Mouse (Mus musculus) adrenal gland, adult (tissue): ENCODE measurements around the gene Dcdc2b.
A peak's percentile ranks its signal among the peaks of the same experiment; 100 is the strongest.

Experiments used
- DNase-seq, 2 experiments: peaks; one replicate each; pipeline ENCODE4 v3.0.0; 2022 to 2023; ENCODE audit warnings: low spot score in 1 of 2; ENCODE audit not compliant: inconsistent age in 2 of 2

Gene Dcdc2b

GRCm38 (mm10) chr4:129622120-129622802 is 8.2 kb upstream of the Dcdc2b start:
- DNase-seq, result no peak

DNA sequence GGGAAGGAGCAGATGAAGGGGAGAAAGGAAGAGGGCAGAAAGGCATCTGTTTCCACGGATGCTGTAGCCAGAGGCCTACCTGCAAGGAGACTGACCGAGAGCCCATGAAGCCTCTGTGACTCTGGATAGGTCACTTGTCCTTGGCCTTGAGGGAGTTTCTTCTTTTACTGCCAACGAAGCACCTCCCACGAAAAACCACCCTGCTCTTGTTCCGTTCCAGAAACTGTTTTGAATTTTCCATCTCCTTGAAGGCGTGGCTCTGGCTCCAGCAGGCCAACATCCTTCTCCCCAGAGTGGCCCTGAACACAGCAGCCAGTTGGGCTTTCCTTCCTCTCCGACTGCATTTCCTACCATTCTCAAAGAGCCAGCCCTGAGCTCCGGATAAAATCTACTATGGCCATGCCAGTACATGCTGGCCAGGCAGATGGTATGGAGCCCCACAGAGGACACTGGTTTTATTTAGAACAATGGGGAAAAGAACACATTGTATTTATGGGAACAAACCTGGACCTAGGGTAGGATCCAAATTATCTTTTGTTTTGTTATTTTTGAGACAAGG is 7.3 kb upstream of the Dcdc2b start:
- DNase-seq, result peak; percentile 57 to 80

DNA sequence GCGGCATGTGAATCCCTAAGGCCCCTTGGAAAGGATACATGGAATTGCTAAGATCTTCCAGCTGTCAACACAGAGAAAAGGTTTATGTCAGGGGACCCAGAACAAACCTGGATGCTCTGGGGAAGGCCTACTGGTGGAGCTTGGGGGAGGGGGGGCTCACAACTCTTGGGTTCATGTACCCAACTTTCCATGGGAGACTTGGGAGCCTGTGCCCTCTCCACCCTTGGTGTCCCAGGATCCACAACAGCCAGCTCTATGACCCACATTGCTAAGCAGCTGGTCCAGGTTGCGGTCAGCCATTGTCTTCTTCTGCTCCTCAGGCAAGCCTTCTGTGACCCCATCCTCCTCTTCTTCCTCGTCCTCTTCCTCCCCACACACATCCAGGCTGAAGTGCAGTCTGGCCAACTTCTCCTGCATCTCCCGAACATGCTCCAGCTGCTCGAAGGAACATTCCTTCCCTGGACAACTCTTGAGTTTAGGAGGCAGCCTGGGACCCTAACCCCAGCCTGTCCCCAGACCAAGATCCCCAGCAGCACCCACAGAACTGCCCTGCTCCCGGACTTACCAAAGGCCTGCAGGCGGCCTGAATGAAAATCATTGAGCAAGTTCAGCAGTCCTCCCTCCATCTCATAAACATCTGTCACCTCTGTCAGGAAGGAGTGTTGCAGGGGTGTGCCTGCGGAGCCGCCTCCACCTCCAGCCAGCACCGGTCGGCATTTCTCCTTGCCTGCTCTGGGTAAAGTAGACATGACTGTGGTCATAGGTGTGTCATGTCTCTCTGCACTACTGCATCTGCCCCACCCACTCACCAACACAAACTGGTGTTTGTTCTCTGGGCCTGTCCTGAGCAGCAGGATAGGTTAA is 6.6 kb upstream of the Dcdc2b start:
- DNase-seq, result peak; percentile 40 to 52

GRCm38 (mm10) chr4:129618786-129619691 is 5.0 kb upstream of the Dcdc2b start, which contains the start of gene Iqcc:
Iqcc (minus strand) TSS chr4:129619099.
- DNase-seq, result peak; percentile 98

- DNase-seq, result peak in 1 of 2 experiments; percentile 51
Measured at GRCm38 (mm10) chr4:129618031-129618430, 4.0 kb upstream of the Dcdc2b start.

DNA sequence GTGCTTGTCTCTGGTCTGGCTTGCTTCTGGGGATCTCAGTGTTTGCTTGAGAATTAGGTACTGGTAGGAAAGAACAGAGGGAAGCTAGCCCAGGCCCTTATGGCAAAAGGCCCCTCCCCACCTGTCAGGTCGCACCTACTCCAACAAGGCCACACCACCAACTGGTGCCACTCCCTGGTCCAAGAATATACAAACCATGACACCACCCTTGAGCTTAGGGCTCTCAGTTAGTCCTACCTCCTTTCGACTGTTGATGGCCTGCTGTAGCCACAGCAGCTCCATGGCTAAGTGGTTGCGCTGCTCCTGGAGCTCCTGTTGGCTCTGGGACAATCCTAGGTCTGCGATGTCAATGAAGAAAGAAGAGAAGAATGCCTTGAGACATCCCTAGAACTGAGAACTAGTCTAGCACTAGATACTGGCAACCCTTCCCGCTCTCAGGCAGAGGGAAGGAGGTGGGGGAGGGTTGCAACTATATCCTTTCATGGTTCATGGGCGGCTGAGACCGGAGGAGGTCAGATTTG is 3.1 kb upstream of the Dcdc2b start:
- peak in 1 of 2 experiments; percentile 31 for DNase-seq

DNA sequence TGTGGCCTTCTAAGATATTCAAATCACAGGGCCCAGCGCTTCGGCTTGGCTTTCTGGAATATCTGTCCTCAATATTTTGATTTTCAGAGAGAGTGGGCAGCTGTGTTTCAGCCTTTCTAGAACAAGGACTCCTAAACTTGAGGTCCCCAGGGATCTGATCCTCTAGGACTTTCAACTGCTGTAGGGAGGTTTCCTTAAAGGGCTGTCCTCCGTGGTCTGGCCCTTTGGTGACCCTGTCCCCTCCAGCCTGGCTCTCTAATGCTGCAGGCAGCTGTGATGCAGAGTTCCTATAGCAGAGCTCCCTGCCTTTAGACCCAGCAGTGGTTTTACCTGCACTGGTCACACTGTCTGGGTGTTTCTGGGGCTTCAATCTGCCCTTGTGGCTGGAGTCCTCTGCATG is 2.6 kb upstream of the Dcdc2b start:
- peak in 1 of 2 experiments; percentile 29 for DNase-seq

DNA sequence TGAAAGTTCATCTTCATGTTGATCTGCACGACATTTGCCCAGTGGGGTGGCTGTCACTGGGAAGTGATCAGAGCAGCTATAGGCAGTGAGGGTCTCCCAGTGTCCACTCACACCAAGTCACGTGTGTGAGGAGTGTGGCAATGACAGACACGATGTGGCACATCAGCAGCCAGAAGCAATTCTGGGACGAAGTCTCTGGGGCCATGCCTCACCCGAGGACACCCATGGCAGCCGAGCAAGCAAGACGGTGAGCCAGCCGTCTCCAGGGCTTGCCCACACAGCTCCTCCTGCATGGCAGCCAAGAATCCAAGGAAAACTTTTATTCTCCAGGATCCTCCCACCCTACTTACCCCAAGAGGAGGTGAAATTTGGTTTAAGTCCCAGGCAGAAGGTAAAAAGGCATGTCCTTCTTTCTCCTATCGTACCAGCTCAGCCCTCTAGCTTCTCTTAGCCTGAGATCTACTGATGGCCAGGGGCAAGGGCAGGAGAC is 1.8 kb upstream of the Dcdc2b start:
- DNase-seq, result peak in 1 of 2 experiments; percentile 29

GRCm38 (mm10) chr4:129610472-129610871 is 3.6 kb downstream of the Dcdc2b start:
- no peak for DNase-seq

GRCm38 (mm10) chr4:129610026-129610425 is 4.0 kb downstream of the Dcdc2b start:
- DNase-seq, result no peak

- no peak for DNase-seq
Measured at GRCm38 (mm10) chr4:129609139-129609631, 4.9 kb downstream of the Dcdc2b start.

GRCm38 (mm10) chr4:129608426-129609025 is 5.5 kb downstream of the Dcdc2b start:
- DNase-seq, result peak; percentile 80 to 91

DNA sequence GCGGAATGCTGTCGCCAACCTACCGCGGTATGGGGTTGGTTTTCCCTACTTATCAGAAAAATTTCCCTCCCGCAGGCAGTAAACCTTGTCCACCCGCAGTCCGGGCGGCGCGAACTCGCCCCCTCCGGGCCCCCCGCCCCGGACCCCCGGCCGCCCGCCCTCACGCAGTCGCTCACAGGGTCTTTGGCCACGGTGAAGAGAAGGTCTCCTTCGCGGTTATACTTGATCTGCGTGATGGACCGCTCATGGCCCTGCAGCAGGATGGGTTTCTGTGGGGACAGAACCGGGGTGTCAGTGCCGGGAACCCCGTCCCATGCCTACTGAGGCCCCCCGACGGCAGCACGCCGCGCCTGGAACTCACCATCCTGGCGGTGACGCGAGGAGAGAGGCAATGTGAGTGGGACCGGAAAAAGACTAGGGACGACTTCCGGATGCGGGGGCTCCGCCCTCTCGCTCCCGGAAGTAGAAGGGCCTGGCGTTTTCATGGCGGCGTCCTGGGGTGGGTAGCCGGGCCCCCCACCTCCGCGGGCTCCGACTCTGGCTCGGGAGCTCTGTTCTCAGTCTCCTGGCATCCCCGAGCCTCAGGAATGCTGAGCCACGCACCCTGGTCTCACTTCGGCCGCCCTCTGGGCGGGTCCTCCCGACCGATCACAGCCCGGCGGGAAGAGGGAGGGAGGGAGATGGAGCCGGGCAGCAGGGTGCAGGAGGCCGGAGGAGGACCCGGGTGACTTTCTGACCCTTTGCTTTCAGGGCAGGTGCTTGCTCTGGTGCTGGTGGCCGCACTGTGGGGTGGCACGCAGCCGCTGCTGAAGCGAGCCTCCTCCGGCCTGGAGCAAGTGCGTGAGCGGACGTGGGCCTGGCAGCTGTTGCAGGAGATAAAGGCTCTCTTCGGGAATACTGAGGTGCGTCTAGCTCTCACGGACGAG is 13.6 kb downstream of the Dcdc2b start, which contains the start of the genes Eif3i and Tmem234:
Gene Eif3i, minus strand, starts transcription at position 416 of the 926 bp plus-strand sequence.
Gene Tmem234, plus strand, starts transcription at position 436 of the 926 bp plus-strand sequence.
- DNase-seq, result peak; percentile 88 to 95

GRCm38 (mm10) chr4:129588865-129589264 is 25.2 kb downstream of the Dcdc2b start:
- no peak for DNase-seq

- DNase-seq, result no peak
Measured at GRCm38 (mm10) chr4:129586943-129587342, 27.1 kb downstream of the Dcdc2b start.

DNA sequence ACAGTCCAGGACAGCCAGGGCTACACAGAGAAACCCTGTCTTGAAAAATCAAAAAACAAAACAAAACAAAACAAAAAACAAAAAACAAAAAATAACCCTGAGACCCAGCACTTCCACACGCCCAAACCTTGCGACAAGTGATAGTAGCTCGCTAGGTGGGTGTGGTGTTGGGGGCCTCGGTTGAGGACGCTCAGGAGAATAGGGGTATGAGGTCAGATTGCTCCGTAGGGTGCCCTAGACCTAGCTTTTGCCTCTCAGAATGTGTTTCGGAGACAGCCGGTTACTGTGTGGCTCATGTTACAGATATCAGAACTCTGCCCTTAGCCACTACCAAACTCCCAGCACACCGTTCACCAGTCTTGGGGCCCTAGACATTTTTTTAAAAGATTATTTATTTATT is 28.3 kb downstream of the Dcdc2b start:
- no peak for DNase-seq

- peak; percentile 89 to 97 for DNase-seq
Measured at GRCm38 (mm10) chr4:129584884-129585608, 29.0 kb downstream of the Dcdc2b start.

DNA sequence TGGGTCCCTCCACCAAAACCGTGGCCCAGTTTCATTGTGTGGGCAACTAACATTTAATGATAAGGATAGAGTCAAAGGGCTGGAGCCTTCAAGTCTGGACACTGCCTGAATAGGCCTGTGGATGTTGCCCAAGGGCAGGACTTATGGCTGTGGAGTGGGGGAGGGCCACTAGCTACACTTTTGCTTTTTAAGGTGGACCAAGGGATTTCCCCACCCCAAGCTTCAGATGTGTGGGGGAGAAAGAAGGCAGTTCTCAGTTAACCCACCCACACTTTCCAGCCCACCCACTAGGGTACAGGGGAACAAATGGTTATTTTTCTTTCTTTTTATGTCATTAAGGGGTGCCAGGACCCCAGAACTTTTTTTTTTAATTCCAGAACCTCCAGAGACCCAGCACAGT is 29.7 kb downstream of the Dcdc2b start:
- no peak for DNase-seq
